Mouse (Mus musculus): Measurements from ENCODE around the gene Ino80d.

DNA sequence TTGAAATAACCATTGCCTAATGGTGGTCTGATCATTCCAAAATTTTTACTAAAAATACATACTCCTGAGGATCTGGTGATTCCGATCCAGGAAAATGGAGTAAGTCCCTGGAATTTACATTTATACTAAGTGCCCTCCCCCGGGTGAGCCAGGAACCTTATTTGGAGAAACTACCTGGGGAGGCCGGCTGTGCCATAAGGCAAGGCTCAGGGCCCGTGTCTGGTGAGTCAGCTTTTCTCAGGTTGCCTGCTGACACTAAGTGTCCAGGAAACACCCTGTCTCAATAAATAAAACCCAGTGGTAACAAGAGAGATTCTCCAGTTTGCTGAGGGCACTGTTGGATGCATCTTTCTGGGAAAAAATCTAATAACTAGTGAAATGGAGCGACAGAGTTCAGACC, 205.3 kb downstream of the Ino80d start:
- TF ChIP-seq CTCF (IDR thresholded peaks at IDR 0.05; ENCODE audit: control insufficient read depth, insufficient read depth, insufficient replicate concordance, low read depth, low read length) = no peak
- TF ChIP-seq POLR2A (IDR thresholded peaks at IDR 0.05; ENCODE audit: control insufficient read depth, low read depth, low read length) = no peak

Data from testis, adult 2 months (tissue).